Mouse (Mus musculus): ENCODE data around the gene Ptbp3. TPM values are rescaled to one million over a fixed set of nuclear protein-coding genes. Genes with fewer than 3 reads are reported as not detected.

Gene Ptbp3
- polyA plus RNA-seq, 1 experiment from 2014 or later, result 77.7 TPM

- DNase-seq (ENCODE audit: low spot score), result no peak
- H3K36me3 ChIP-seq (ENCODE audit: control insufficient read depth, insufficient read depth, low read length), result peaks cover 3% of the 10 kb centered on the region; the same call in 1 of the 2 replicates
- 88% methylated on average over 5 of the region's 5 CpGs for WGBS
These were observed 122.7 kb downstream of the Ptbp3 start for GRCm38 (mm10) chr4:59426429-59426828.

GRCm38 (mm10) chr4:59422808-59423207, 126.4 kb downstream of the Ptbp3 start:
- Histone ChIP-seq H3K27me3 (replicated peaks; ENCODE audit: control insufficient read depth, insufficient read depth, low read length) (no peaks in the 10 kb centered on the region), H3K27ac (ENCODE audit: low read depth, low read length) (no peak overlapping the region), H3K4me3 (ENCODE audit: low read depth, low read length) (no peak overlapping the region), H3K4me2 (no peak overlapping the region), H3K9ac (ENCODE audit: low read depth, low read length) (no peak overlapping the region), H3K4me1 (replicated peaks; ENCODE audit: control insufficient read depth, insufficient read depth, low read length) (0 out of 2 replicates have a peak, but pooled peaks cover 1% of the 10 kb centered on the region), H3K36me3 (ENCODE audit: control insufficient read depth, insufficient read depth, low read length) (peaks cover 16% of the 10 kb centered on the region), H3K9me3 (ENCODE audit: control insufficient read depth, low read length) (no peaks in the 10 kb centered on the region)
- DNase-seq (ENCODE audit: low spot score), result no peak
- no peak for ATAC-seq (replicated peaks; ENCODE audit: low FRiP score)

More at GRCm38 (mm10) chr4:59426429-59426828, 122.7 kb downstream of the Ptbp3 start:
- Histone ChIP-seq H3K9me3 (ENCODE audit: control insufficient read depth, low read length) (no peaks in the 10 kb centered on the region), H3K27me3 (replicated peaks; ENCODE audit: control insufficient read depth, insufficient read depth, low read length) (no peaks in the 10 kb centered on the region), H3K9ac (ENCODE audit: low read depth, low read length) (no peak overlapping the region), H3K4me1 (replicated peaks; ENCODE audit: control insufficient read depth, insufficient read depth, low read length) (peaks cover 10% of the 10 kb centered on the region), H3K4me3 (ENCODE audit: low read depth, low read length) (no peak overlapping the region), H3K27ac (ENCODE audit: low read depth, low read length) (no peak overlapping the region), H3K4me2 (no peak overlapping the region)
- ATAC-seq (replicated peaks; ENCODE audit: low FRiP score), result no peak

- H3K36me3 ChIP-seq (ENCODE audit: control insufficient read depth, insufficient read depth, low read length), result peaks cover 17% of the 10 kb centered on the region
- WGBS, result 67% methylated on average over 5 of the region's 5 CpGs
- no peak overlapping the region for H3K9ac ChIP-seq (ENCODE audit: low read depth, low read length)
- H3K27me3 ChIP-seq (replicated peaks; ENCODE audit: control insufficient read depth, insufficient read depth, low read length), result no peaks in the 10 kb centered on the region
- H3K4me2 ChIP-seq, result no peak overlapping the region
- no peak overlapping the region for H3K4me3 ChIP-seq (ENCODE audit: low read depth, low read length)
- ATAC-seq (replicated peaks; ENCODE audit: low FRiP score) (no peak), DNase-seq (ENCODE audit: low spot score) (no peak)
- no peaks in the 10 kb centered on the region for H3K9me3 ChIP-seq (ENCODE audit: control insufficient read depth, low read length)
- H3K27ac ChIP-seq (ENCODE audit: low read depth, low read length), result no peak overlapping the region
- no peaks in the 10 kb centered on the region for H3K4me1 ChIP-seq (replicated peaks; ENCODE audit: control insufficient read depth, insufficient read depth, low read length)
These were observed 127.0 kb downstream of the Ptbp3 start for GRCm38 (mm10) chr4:59422025-59422783.

Other genes with a start within 250 kb of the Ptbp3 start
- gene Susd1, start 110.7 kb downstream of the Ptbp3 start, polyA plus RNA-seq (2014; fragmentation: Nextera tagmentation; extraction: Ambion mirVana), result 15.8 and 20.8 TPM in 2 replicates
- 22.4 and 25.8 TPM in 2 replicates for gene Hsdl2, start 32.2 kb upstream of the Ptbp3 start, polyA plus RNA-seq (2014; fragmentation: Nextera tagmentation; extraction: Ambion mirVana)
- 18.5 and 23.5 TPM in 2 replicates for gene E130308A19Rik, start 76.8 kb upstream of the Ptbp3 start, polyA plus RNA-seq (2014; fragmentation: Nextera tagmentation; extraction: Ambion mirVana)

Measured in liver, embryonic 11.5 days (tissue).